Mouse (Mus musculus) kidney, embryonic 16.5 days (tissue): ENCODE measurements around the gene 1600015I10Rik. TPM values are rescaled to one million over a fixed set of nuclear protein-coding genes. Genes with fewer than 3 reads are reported as not detected.
A peak's percentile ranks its signal among the peaks of the same experiment; 100 is the strongest.

Experiments
- ATAC-seq: fragments of 200-750 bp; cut with Nextera tagmentation; 2 replicates; pipeline ENCODE4 v1.8.0; 2017; ENCODE audit warnings: moderate TSS enrichment; ENCODE audit not compliant: low FRiP score, low TSS enrichment
- H3K27ac ChIP-seq: fragments of 300-500 bp; sonication (generic); 2 replicates; pipeline ENCODE4 v1.5.1; 2014; ENCODE audit warnings: low read length
- H3K27me3 ChIP-seq: fragments of 300-500 bp; sonication (generic); 2 replicates; pipeline ENCODE4 v1.6.1; 2014; ENCODE audit warnings: low read length, control low read depth, mixed read lengths; ENCODE audit not compliant: insufficient read depth
- H3K36me3 ChIP-seq: fragments of 300-500 bp; sonication (generic); 2 replicates; pipeline ENCODE4 v1.6.1; 2014; ENCODE audit warnings: low read length, control low read depth, mixed read lengths; ENCODE audit not compliant: insufficient read depth
- H3K4me1 ChIP-seq: fragments of 300-500 bp; sonication (generic); 2 replicates; pipeline ENCODE4 v1.6.1; 2014; ENCODE audit warnings: low read length, control low read depth, mixed read lengths; ENCODE audit not compliant: insufficient read depth
- H3K4me2 ChIP-seq: fragments of 300-500 bp; sonication (generic); replicated peaks from 2 replicates; pipeline ENCODE4 v1.6.1; 2014; ENCODE audit warnings: low read depth, low read length
- H3K4me3 ChIP-seq: fragments of 300-500 bp; sonication (generic); 2 replicates; pipeline ENCODE4 v1.5.1; 2014; ENCODE audit warnings: mild to moderate bottlenecking, low read length
- H3K9ac ChIP-seq: fragments of 300-500 bp; sonication (generic); replicated peaks from 2 replicates; pipeline ENCODE4 v1.6.1; 2014; ENCODE audit warnings: low read length
- H3K9me3 ChIP-seq: fragments of 300-500 bp; sonication (generic); 2 replicates; pipeline ENCODE4 v1.6.1; 2016; ENCODE audit warnings: low read length, control low read depth
- WGBS: fragments of 180-500 bp; shearing (Covaris S2); extraction: QIAGEN DNeasy Blood & Tissue Kit; methylation state at CpG from one replicate; pipeline ENCODE4 v1.1.7; 2014; 5-methylcytosine and 5-hydroxymethylcytosine counted together
- polyA plus RNA-seq: library from polyadenylated mRNA; unstranded; fragments of >200 nt; fragmentation: Nextera tagmentation; extraction: Ambion mirVana; gene quantifications from 2 replicates; pipeline ENCODE4 v1.2.1, GENCODE M21; 2015

The 1600015I10Rik gene
- polyA plus RNA-seq, 1 experiment from 2014 or later, result not detected

DNA sequence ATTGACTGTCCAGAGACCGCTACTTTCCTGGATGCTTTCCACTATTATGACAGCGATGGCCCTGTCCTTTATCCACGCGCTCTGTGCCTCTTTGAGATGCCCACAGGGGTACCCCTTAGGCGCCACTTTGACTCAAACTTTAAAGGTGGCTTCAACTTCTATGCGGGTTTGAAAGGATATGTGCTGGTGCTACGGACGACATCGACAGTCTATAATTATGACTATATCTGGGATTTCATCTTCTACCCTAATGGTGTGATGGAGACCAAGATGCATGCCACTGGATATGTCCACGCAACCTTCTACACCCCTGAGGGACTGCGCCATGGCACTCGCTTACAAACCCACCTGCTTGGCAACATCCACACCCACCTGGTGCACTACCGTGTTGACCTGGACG, 23.3 kb upstream of the 1600015I10Rik start:
- Histone ChIP-seq H3K9me3 (no peaks in the 10 kb centered on the region), H3K4me1 (peaks cover 8% of the 10 kb centered on the region; the same call in 1 of the 2 replicates), H3K9ac (no peak overlapping the region), H3K27ac (no peak overlapping the region), H3K4me2 (no peak overlapping the region), H3K36me3 (no peaks in the 10 kb centered on the region), H3K4me3 (no peak overlapping the region), H3K27me3 (no peaks in the 10 kb centered on the region)
- ATAC-seq, result no peak
- WGBS, result 93% methylated on average over 14 of the region's 14 CpGs

DNA sequence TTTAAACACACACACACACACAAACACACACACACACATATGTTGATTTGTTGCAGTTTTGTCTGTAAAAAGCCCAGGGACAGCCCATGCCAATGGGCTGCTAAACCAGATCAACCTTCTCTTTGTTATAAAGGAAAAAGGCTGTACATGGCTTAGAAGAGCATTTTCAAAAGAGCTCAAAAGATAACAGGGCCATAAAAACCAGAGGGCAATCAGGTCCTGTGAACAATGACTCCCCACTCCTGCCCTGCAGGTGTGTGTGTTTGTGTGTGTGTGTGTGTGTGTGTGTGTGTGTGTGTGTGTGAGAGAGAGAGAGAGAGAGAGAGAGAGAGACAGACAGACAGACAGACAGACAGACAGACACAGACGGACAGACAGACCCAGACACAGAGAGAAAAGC, 20.5 kb upstream of the 1600015I10Rik start:
- WGBS, result 73% methylated on average over 1 of the region's 1 CpGs
- Histone ChIP-seq H3K27ac (no peak overlapping the region), H3K9me3 (no peaks in the 10 kb centered on the region), H3K4me1 (no peaks in the 10 kb centered on the region), H3K9ac (no peak overlapping the region), H3K27me3 (no peaks in the 10 kb centered on the region), H3K4me2 (no peak overlapping the region), H3K36me3 (no peaks in the 10 kb centered on the region), H3K4me3 (no peak overlapping the region)
- ATAC-seq, result no peak

DNA sequence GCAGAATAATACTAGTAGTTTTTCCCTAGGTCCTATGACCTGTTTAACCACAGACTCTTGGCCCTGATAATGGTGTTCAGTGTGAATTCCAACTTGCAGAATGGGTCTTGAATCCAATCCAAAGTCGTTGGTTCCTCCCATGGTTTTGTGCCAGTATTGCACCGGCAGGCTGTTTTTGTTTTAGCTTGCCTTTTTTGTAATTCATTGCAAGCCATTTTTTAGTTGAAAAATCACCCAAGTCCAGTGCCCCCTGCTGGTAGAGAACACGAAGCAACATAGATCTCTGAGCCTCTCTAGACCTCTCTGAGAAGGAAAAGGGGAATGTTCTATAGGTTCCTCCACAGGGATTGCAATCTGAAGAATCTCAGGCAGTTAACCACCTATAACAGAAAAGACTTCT, 17.7 kb upstream of the 1600015I10Rik start:
- Histone ChIP-seq H3K27ac (no peak overlapping the region), H3K4me1 (no peaks in the 10 kb centered on the region), H3K27me3 (no peaks in the 10 kb centered on the region), H3K9me3 (no peaks in the 10 kb centered on the region), H3K36me3 (no peaks in the 10 kb centered on the region), H3K4me3 (no peak overlapping the region), H3K9ac (no peak overlapping the region), H3K4me2 (no peak overlapping the region)
- no peak for ATAC-seq
- WGBS, result 41% methylated on average over 3 of the region's 3 CpGs

DNA sequence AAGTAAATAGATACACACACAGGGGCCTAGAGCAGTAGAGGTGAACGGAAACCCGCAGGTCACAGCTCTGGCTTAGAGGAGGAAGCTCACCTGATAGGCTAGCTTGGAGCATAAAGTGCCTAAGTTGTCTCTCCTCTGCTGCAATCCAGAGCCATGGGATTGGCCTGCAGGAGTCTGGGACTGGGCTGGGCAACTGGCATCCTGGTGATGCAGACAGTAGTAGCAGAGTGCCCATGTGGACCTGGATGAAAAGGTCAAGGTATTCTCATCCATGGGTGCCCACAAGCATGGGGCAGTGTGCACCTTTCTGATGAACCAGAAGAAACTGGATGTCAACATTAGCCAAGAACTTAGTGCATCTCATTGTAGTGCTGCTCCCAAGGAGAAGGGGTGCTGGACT, 16.1 kb upstream of the 1600015I10Rik start:
- Histone ChIP-seq H3K9me3 (no peaks in the 10 kb centered on the region), H3K9ac (no peak overlapping the region), H3K27me3 (no peaks in the 10 kb centered on the region), H3K27ac (no peak overlapping the region), H3K4me1 (no peaks in the 10 kb centered on the region), H3K4me3 (no peak overlapping the region), H3K4me2 (no peak overlapping the region), H3K36me3 (no peaks in the 10 kb centered on the region)
- 87% methylated on average over 2 of the region's 2 CpGs for WGBS
- no peak for ATAC-seq

DNA sequence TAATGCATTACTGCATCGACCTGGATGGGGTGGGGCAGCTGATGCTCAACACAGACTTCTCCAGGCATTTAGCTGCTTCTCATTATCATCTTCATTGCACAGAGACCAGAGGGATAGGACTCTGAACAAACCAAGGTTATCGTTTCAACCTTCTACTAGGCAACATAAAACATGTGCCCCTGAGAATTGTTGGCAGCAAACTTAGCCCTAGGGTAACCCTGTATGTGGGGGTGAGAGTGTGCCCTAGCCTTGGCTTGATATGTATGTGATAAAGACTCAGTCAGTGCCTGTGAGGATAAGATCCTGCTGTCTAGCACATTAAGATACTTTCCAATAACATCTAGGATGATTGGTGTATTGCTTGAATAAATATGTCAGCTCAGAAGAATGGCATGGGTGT, 19.9 kb downstream of the 1600015I10Rik start:
- no peak for ATAC-seq
- Histone ChIP-seq H3K9ac (no peak overlapping the region), H3K27me3 (no peaks in the 10 kb centered on the region), H3K36me3 (no peaks in the 10 kb centered on the region), H3K4me1 (no peaks in the 10 kb centered on the region), H3K4me2 (no peak overlapping the region), H3K4me3 (no peak overlapping the region), H3K9me3 (peaks cover 1% of the 10 kb centered on the region; the same call in 1 of the 2 replicates), H3K27ac (no peak overlapping the region)
- WGBS, result 70% methylated on average over 2 of the region's 2 CpGs

DNA sequence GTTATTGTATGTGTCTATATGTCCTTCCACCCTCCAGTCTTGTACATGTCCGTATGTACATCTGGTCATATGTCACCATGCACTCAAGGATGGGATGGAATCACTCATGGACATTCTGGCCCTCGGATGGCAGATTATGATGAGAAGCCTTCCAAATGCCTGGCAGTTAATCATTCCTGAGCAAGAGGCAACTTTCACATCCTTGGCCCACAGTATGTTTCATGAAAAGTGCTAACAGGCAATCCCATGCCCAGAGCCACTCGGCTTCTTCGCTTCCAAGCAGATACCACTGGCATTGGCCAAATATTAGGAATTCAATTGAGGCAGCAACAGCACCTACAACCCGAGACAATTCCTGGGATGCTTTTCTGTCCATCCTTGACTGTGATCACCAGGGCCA, 21.0 kb downstream of the 1600015I10Rik start:
- Histone ChIP-seq H3K27ac (no peak overlapping the region), H3K27me3 (no peaks in the 10 kb centered on the region), H3K9ac (no peak overlapping the region), H3K4me2 (no peak overlapping the region), H3K4me3 (no peak overlapping the region), H3K9me3 (no peaks in the 10 kb centered on the region), H3K36me3 (no peaks in the 10 kb centered on the region), H3K4me1 (no peaks in the 10 kb centered on the region)
- 91% methylated on average over 5 of the region's 5 CpGs for WGBS
- no peak for ATAC-seq

DNA sequence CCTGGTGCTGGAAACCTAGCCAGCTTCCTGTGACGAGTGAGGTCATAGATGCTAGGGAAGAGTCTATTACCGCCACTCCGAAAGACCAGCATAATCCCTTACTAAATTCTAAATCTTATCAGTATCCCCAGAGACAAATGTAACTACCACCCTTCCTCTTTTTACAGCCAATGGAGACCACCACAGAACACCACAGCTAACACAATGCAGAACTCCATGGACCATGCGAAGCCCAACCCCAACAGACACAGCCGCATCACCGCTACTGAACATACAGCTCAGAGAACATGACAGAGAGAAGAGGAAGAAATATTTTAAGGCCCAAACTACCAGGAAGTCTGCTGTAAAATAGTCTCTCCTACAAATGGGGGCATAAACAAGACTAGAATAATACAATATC, 21.9 kb downstream of the 1600015I10Rik start:
- 92% methylated on average over 6 of the region's 6 CpGs for WGBS
- Histone ChIP-seq H3K4me2 (no peak overlapping the region), H3K36me3 (no peaks in the 10 kb centered on the region), H3K4me1 (no peaks in the 10 kb centered on the region), H3K4me3 (no peak overlapping the region), H3K27me3 (no peaks in the 10 kb centered on the region), H3K9me3 (no peaks in the 10 kb centered on the region), H3K27ac (no peak overlapping the region), H3K9ac (no peak overlapping the region)
- no peak for ATAC-seq

DNA sequence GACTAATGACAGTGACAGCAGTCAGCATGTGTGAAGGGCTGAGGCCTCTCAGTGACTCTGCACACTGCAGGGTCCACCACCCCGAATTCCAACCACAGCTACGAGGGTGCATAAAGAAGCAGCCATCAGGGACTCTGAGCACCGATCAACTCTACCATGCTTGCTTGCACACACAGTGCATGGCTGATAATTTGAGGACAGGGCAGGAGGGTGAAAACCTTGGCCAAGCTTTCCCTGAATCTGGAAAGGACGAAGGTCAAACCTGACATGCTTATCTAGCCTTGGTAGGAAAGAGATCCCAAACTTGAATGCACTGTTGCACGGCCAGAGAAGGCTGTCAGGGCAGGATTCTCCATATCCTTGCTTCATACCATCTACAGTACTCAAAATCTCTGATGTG, 23.5 kb downstream of the 1600015I10Rik start:
- Histone ChIP-seq H3K36me3 (no peaks in the 10 kb centered on the region), H3K27me3 (no peaks in the 10 kb centered on the region), H3K4me1 (no peaks in the 10 kb centered on the region), H3K4me2 (no peak overlapping the region), H3K27ac (no peak overlapping the region), H3K9me3 (no peaks in the 10 kb centered on the region), H3K9ac (no peak overlapping the region), H3K4me3 (no peak overlapping the region)
- 86% methylated on average over 5 of the region's 5 CpGs for WGBS
- no peak for ATAC-seq

DNA sequence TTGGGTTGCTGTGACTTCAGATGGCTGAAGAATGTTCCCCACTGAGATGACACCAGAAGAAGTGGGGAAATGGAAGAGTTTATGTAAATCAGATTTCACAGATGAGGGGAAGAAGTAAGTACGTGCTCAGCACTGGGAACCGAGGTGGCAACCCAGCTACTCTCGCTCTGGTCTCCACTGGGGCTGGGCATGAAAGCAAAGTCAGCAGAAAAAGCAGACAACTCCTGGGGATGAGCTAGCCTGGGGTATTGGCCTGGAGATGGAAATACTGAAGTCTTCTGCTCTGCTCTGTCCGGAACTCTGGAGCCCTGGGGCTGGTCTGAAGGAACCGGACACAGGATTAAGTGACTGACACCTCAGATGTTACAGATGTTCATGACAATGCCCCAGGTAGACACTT, 24.5 kb downstream of the 1600015I10Rik start:
- no peak; the same call in 1 of the 2 replicates for ATAC-seq
- Histone ChIP-seq H3K9ac (no peak overlapping the region), H3K9me3 (no peaks in the 10 kb centered on the region), H3K36me3 (no peaks in the 10 kb centered on the region), H3K4me1 (no peaks in the 10 kb centered on the region), H3K4me3 (no peak overlapping the region), H3K27me3 (no peaks in the 10 kb centered on the region), H3K27ac (no peak overlapping the region), H3K4me2 (no peak overlapping the region)
- WGBS, result 89% methylated on average over 5 of the region's 5 CpGs

DNA sequence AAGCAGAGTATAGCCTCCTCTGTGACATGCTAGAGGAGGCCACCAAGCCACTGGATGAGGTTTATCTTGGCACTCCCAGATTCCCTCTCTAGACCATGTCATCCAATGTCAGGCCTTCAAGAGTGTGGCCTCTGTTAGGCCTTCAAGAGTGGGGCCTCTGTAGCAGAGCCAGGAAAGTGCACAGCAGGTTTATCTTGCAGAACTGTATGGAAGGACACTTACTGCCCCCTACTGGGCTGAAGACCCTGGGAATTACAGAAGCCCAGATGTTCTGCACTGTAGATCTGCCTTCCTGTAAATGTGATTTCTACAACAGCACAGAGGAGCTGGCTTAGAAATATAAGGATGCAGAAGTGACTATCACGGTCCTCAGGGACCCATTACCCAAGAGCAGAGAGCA, 25.3 kb downstream of the 1600015I10Rik start:
- H3K4me1 ChIP-seq, result no peaks in the 10 kb centered on the region
- H3K4me2 ChIP-seq, result no peak overlapping the region
- no peaks in the 10 kb centered on the region for H3K36me3 ChIP-seq
- H3K9ac ChIP-seq, result no peak overlapping the region
- ATAC-seq, result 0 out of 2 replicates have a peak, but pooled peaks have one; percentile 57
- H3K4me3 ChIP-seq, result no peak overlapping the region
- H3K27ac ChIP-seq, result no peak overlapping the region
- H3K9me3 ChIP-seq, result no peaks in the 10 kb centered on the region
- WGBS, result 29% methylated on average over 1 of the region's 1 CpGs
- no peaks in the 10 kb centered on the region for H3K27me3 ChIP-seq

DNA sequence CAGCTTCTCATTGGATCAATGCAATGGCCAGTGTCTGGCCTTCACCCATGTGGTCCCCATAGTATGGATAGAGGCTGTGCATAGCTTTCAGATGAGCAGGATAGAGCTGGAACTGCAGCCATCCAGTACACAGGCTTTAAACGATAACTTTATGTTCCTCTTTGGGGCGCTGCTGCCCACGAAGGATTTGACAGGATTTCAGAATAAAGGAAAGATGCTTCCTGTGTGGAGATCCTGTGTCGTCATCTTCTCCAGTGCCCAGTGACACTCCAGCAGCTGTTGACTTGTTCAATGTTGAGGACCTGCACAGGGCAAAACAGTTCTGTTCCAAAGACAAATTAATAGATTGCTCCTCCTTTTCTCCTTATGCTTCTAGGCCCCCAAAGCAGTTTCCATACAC, 27.1 kb downstream of the 1600015I10Rik start:
- 73% methylated on average over 4 of the region's 4 CpGs for WGBS

More for the DNA sequence above, 27.1 kb downstream of the 1600015I10Rik start:
- Histone ChIP-seq H3K9ac (no peak overlapping the region), H3K4me1 (no peaks in the 10 kb centered on the region), H3K9me3 (no peaks in the 10 kb centered on the region), H3K27me3 (no peaks in the 10 kb centered on the region), H3K36me3 (no peaks in the 10 kb centered on the region), H3K4me3 (no peak overlapping the region), H3K4me2 (no peak overlapping the region), H3K27ac (no peak overlapping the region)
- ATAC-seq, result no peak
